In the genomic region with DNA sequence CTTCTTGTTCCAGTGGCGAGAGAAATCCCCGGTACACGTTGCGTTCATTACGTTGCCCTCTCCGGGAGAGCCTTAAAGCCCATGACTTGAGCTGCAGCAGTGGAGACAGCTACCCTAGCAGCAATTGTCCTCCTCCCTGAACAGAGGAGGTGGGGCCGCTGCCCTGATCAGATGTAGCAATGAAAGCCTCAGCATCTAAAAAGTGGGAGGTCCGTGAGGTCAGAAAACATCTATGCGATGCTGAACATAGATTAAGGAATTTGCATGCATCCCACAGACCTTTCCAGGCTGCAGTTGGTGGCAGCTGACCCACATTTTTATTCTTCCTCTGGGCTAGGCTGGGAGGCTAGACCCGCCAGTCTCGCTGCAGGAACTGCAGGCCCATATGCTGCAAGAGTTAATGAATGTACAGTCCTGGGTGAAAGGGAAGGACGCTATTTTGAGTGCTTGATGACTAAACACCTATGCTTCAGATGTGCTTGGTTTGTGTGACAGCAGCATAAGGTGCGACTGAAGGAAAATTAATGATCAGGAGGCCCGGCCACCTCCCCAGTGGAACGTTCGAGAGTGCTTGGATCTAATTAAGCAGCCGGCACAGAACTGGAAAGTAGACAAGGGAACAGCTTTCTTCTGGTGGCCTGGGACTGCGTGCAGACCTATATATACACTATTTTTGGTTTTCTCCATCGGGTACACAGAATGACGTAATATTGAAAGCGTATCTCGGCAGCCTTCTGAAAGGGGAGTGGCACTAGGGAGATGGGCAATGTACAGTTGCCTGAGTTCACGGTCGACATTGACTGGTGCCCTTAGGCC, we compare ENCODE assay signal across 10 mouse cellular contexts.
A peak's percentile ranks its signal among the peaks of the same experiment; 100 is the strongest.
DNase-seq lines count a peak whose midpoint lies in the region; ATAC-seq and TF ChIP-seq lines count a peak whose summit lies in the region.
"Had no signal": no experiment of that assay in that cellular context is flagged by ENCODE, and none has a peak within 500 bp of the region (broad histone marks: within the 10 kb centered on the region; RNA-seq: fewer than 3 reads in every experiment).

No protein-coding gene starts in this region.

- peaks cover 29% of the 10 kb centered on the region for H3K4me1 ChIP-seq in lung, postnatal 0 days (ENCODE audit: insufficient read depth, low read depth, low read length)
- H3K4me1 ChIP-seq in forebrain, embryonic 13.5 days: peaks cover 44% of the 10 kb centered on the region
- H3K4me1 ChIP-seq in limb, embryonic 14.5 days (ENCODE audit: control insufficient read depth, insufficient read depth, low read length): peaks cover 46% of the 10 kb centered on the region
- peaks cover 40% of the 10 kb centered on the region for H3K4me1 ChIP-seq in kidney, embryonic 14.5 days (ENCODE audit: control insufficient read depth, insufficient read depth, low read length)

- no peak for DNase-seq in lung, postnatal 0 days (ENCODE audit: low spot score)
- DNase-seq in lung, postnatal 36 days: no peak
- peak; percentile 37 to 39 for DNase-seq in cerebellum, postnatal 10 days
- DNase-seq in limb, embryonic 14.5 days (ENCODE audit: low spot score): no peak
- no peak for DNase-seq in right cerebral cortex, postnatal 36 days (ENCODE audit: low spot score in 2 of 2)
- no peak for DNase-seq in ovary, postnatal 10 days (ENCODE audit: low spot score)
- DNase-seq: heart, postnatal 4 days; right cerebral cortex, postnatal 14 days had no signal

- peak overlapping the region; percentile 80 for H3K27ac ChIP-seq in lung, postnatal 0 days (ENCODE audit: low read length)
- H3K27ac ChIP-seq in forebrain, embryonic 13.5 days: no peak overlapping the region; the same call in 1 of the 2 replicates
- H3K27ac ChIP-seq in limb, embryonic 14.5 days (replicated peaks; ENCODE audit: low read depth, low read length): no peak overlapping the region
- H3K27ac ChIP-seq in kidney, embryonic 14.5 days (ENCODE audit: low read depth, low read length): no peak overlapping the region

- TF ChIP-seq CTCF in lung, postnatal 0 days (IDR thresholded peaks at IDR 0.05): no peak

- 58% methylated on average over 24 of the region's 24 CpGs for WGBS in lung, postnatal 0 days
- WGBS in forebrain, embryonic 13.5 days: 48% methylated on average over 24 of the region's 24 CpGs
- WGBS in limb, embryonic 14.5 days: 28% methylated on average over 24 of the region's 24 CpGs
- 64% methylated on average over 24 of the region's 24 CpGs for WGBS in kidney, embryonic 14.5 days

- no peaks in the 10 kb centered on the region for H3K36me3 ChIP-seq in lung, postnatal 0 days (ENCODE audit: insufficient read depth, low read length)
- no peaks in the 10 kb centered on the region for H3K36me3 ChIP-seq in forebrain, embryonic 13.5 days (ENCODE audit: poor library complexity, severe bottlenecking)
- no peaks in the 10 kb centered on the region for H3K36me3 ChIP-seq in limb, embryonic 14.5 days (ENCODE audit: control insufficient read depth, insufficient read depth, low read length)
- H3K36me3 ChIP-seq in kidney, embryonic 14.5 days (ENCODE audit: control insufficient read depth, insufficient read depth, low read length): no peaks in the 10 kb centered on the region

- no peak for TF ChIP-seq EP300 in lung, postnatal 0 days (IDR thresholded peaks at IDR 0.05)

- H3K4me2 ChIP-seq in lung, postnatal 0 days (replicated peaks; ENCODE audit: low read depth, low read length): no peak overlapping the region
- no peak overlapping the region for H3K4me2 ChIP-seq in forebrain, embryonic 13.5 days
- no peak overlapping the region; the same call in 1 of the 2 replicates for H3K4me2 ChIP-seq in limb, embryonic 14.5 days (replicated peaks; ENCODE audit: low read depth, low read length, severe bottlenecking)
- no peak overlapping the region for H3K4me2 ChIP-seq in kidney, embryonic 14.5 days (replicated peaks; ENCODE audit: low read depth, low read length)

- TF ChIP-seq POLR2A in limb, embryonic 14.5 days (IDR thresholded peaks at IDR 0.05; ENCODE audit: borderline replicate concordance, extremely low read depth, insufficient read depth, insufficient read length): no peak

- ATAC-seq in lung, postnatal 0 days: no peak
- peak; percentile 43; the same call in 1 of the 2 replicates for ATAC-seq in forebrain, embryonic 13.5 days
- ATAC-seq in limb, embryonic 14.5 days (ENCODE audit: low FRiP score, low read depth): peak; percentile 31; the same call in 1 of the 2 replicates
- ATAC-seq in kidney, embryonic 14.5 days (ENCODE audit: low FRiP score, low TSS enrichment): no peak

- H3K9ac ChIP-seq in lung, postnatal 0 days (replicated peaks; ENCODE audit: low read depth): no peak overlapping the region
- H3K9ac ChIP-seq in forebrain, embryonic 13.5 days: no peak overlapping the region
- H3K9ac ChIP-seq in limb, embryonic 14.5 days (ENCODE audit: low read depth, low read length, severe bottlenecking): no peak overlapping the region
- no peak overlapping the region for H3K9ac ChIP-seq in kidney, embryonic 14.5 days (ENCODE audit: low read depth, low read length)

- H3K27me3 ChIP-seq in lung, postnatal 0 days (replicated peaks; ENCODE audit: insufficient read depth, low read length): no peaks in the 10 kb centered on the region
- H3K27me3 ChIP-seq in forebrain, embryonic 13.5 days: no peaks in the 10 kb centered on the region
- no peaks in the 10 kb centered on the region for H3K27me3 ChIP-seq in limb, embryonic 14.5 days (ENCODE audit: control insufficient read depth, insufficient read depth, low read length)
- H3K27me3 ChIP-seq in kidney, embryonic 14.5 days (ENCODE audit: control insufficient read depth, insufficient read depth, low read length): no peaks in the 10 kb centered on the region

- H3K9me3 ChIP-seq in lung, postnatal 0 days (ENCODE audit: low read length): no peaks in the 10 kb centered on the region
- no peaks in the 10 kb centered on the region for H3K9me3 ChIP-seq in forebrain, embryonic 13.5 days (replicated peaks)
- no peaks in the 10 kb centered on the region for H3K9me3 ChIP-seq in limb, embryonic 14.5 days (ENCODE audit: control insufficient read depth, low read length)
- H3K9me3 ChIP-seq in kidney, embryonic 14.5 days (ENCODE audit: control insufficient read depth, low read length): no peaks in the 10 kb centered on the region

- no peak overlapping the region for H3K4me3 ChIP-seq in lung, postnatal 0 days (ENCODE audit: low read depth, low read length)
- H3K4me3 ChIP-seq in forebrain, embryonic 13.5 days: no peak overlapping the region
- no peak overlapping the region for H3K4me3 ChIP-seq in limb, embryonic 14.5 days (replicated peaks; ENCODE audit: low read length)
- no peak overlapping the region for H3K4me3 ChIP-seq in kidney, embryonic 14.5 days (ENCODE audit: low read length)

Comparison
In these comparisons a context has a peak if more than half of its experiments do, and no peak if none do; other contexts are left out.
1. ATAC-seq: peak in forebrain, embryonic 13.5 days (single experiment) and limb, embryonic 14.5 days (single experiment); none in lung, postnatal 0 days (single experiment) and kidney, embryonic 14.5 days (single experiment).
2. DNase-seq: peak in cerebellum, postnatal 10 days (2 of 2); none in lung, postnatal 0 days (single experiment), lung, postnatal 36 days (single experiment), limb, embryonic 14.5 days (single experiment), right cerebral cortex, postnatal 36 days (0 of 2) and ovary, postnatal 10 days (single experiment).